Mouse (Mus musculus): ENCODE measurements around the gene Mob3b. TPM values are rescaled to one million over a fixed set of nuclear protein-coding genes. Genes with fewer than 3 reads are reported as not detected.

The Mob3b gene
- polyA plus RNA-seq (2014; fragmentation: Nextera tagmentation; extraction: Ambion mirVana): 9.7 and 10.4 TPM in 2 replicates

GRCm38 (mm10) chr4:35156751-35157611, at the start of gene Mob3b:
Gene Mob3b, minus strand, starts transcription at chr4:35157484.
- Histone ChIP-seq H3K4me3 (ENCODE audit: low read depth, low read length) (peak within 1 kb of the TSS; percentile 64), H3K9me3 (ENCODE audit: control insufficient read depth, low read length) (no peaks in the 10 kb centered on the region), H3K27me3 (ENCODE audit: control insufficient read depth, insufficient read depth, low read length) (no peaks in the 10 kb centered on the region), H3K9ac (ENCODE audit: low read length) (peak within 1 kb of the TSS; percentile 72), H3K27ac (replicated peaks; ENCODE audit: low read depth, low read length) (peak within 1 kb of the TSS; percentile 81), H3K4me1 (ENCODE audit: control insufficient read depth, insufficient read depth, low read length) (0 out of 2 replicates have a peak, but pooled peaks cover 2% of the 10 kb centered on the region), H3K36me3 (ENCODE audit: control insufficient read depth, insufficient read depth, low read length) (no peaks in the 10 kb centered on the region), H3K4me2 (ENCODE audit: low read depth, severe bottlenecking) (peak within 1 kb of the TSS; percentile 89)
- ATAC-seq (ENCODE audit: insufficient number of reproducible peaks, low FRiP score, low TSS enrichment, low read depth) (peak; percentile 82), DNase-seq (ENCODE audit: low spot score) (peak; percentile 94)
- WGBS: under 1% methylated on average over 50 of the region's 50 CpGs

GRCm38 (mm10) chr4:35204659-35205058, 47.4 kb upstream of the Mob3b start:
- ATAC-seq (ENCODE audit: insufficient number of reproducible peaks, low FRiP score, low TSS enrichment, low read depth): no peak
- H3K36me3 ChIP-seq (ENCODE audit: control insufficient read depth, insufficient read depth, low read length): no peaks in the 10 kb centered on the region; the same call in 1 of the 2 replicates
- no peaks in the 10 kb centered on the region for H3K27me3 ChIP-seq (ENCODE audit: control insufficient read depth, insufficient read depth, low read length)
- WGBS: 59% methylated on average over 7 of the region's 7 CpGs
- no peaks in the 10 kb centered on the region for H3K9me3 ChIP-seq (ENCODE audit: control insufficient read depth, low read length)
- H3K4me2 ChIP-seq (ENCODE audit: low read depth, severe bottlenecking): no peak overlapping the region
- H3K4me1 ChIP-seq (ENCODE audit: control insufficient read depth, insufficient read depth, low read length): no peaks in the 10 kb centered on the region
- no peak for DNase-seq (ENCODE audit: low spot score)
- H3K9ac ChIP-seq (ENCODE audit: low read length): no peak overlapping the region
- no peak overlapping the region for H3K4me3 ChIP-seq (ENCODE audit: low read depth, low read length)
- no peak overlapping the region for H3K27ac ChIP-seq (replicated peaks; ENCODE audit: low read depth, low read length)

GRCm38 (mm10) chr4:35203724-35204123, 46.4 kb upstream of the Mob3b start:
- Histone ChIP-seq H3K36me3 (ENCODE audit: control insufficient read depth, insufficient read depth, low read length) (no peaks in the 10 kb centered on the region; the same call in 1 of the 2 replicates), H3K4me3 (ENCODE audit: low read depth, low read length) (no peak overlapping the region), H3K4me1 (ENCODE audit: control insufficient read depth, insufficient read depth, low read length) (no peaks in the 10 kb centered on the region), H3K9me3 (ENCODE audit: control insufficient read depth, low read length) (no peaks in the 10 kb centered on the region), H3K27ac (replicated peaks; ENCODE audit: low read depth, low read length) (no peak overlapping the region), H3K4me2 (ENCODE audit: low read depth, severe bottlenecking) (no peak overlapping the region), H3K9ac (ENCODE audit: low read length) (no peak overlapping the region), H3K27me3 (ENCODE audit: control insufficient read depth, insufficient read depth, low read length) (no peaks in the 10 kb centered on the region)
- DNase-seq (ENCODE audit: low spot score): no peak
- no peak for ATAC-seq (ENCODE audit: insufficient number of reproducible peaks, low FRiP score, low TSS enrichment, low read depth)
- WGBS: 91% methylated on average over 2 of the region's 2 CpGs

- no peak overlapping the region for H3K4me2 ChIP-seq (ENCODE audit: low read depth, severe bottlenecking)
- H3K9me3 ChIP-seq (ENCODE audit: control insufficient read depth, low read length): no peaks in the 10 kb centered on the region
- no peaks in the 10 kb centered on the region; the same call in 1 of the 2 replicates for H3K36me3 ChIP-seq (ENCODE audit: control insufficient read depth, insufficient read depth, low read length)
- H3K27ac ChIP-seq (replicated peaks; ENCODE audit: low read depth, low read length): no peak overlapping the region
- WGBS: 95% methylated on average over 5 of the region's 5 CpGs
- H3K9ac ChIP-seq (ENCODE audit: low read length): no peak overlapping the region
- ATAC-seq (ENCODE audit: insufficient number of reproducible peaks, low FRiP score, low TSS enrichment, low read depth) (no peak), DNase-seq (ENCODE audit: low spot score) (no peak)
- no peaks in the 10 kb centered on the region for H3K27me3 ChIP-seq (ENCODE audit: control insufficient read depth, insufficient read depth, low read length)
- H3K4me1 ChIP-seq (ENCODE audit: control insufficient read depth, insufficient read depth, low read length): no peaks in the 10 kb centered on the region
- no peak overlapping the region for H3K4me3 ChIP-seq (ENCODE audit: low read depth, low read length)
Measured at GRCm38 (mm10) chr4:35201700-35202099, 44.4 kb upstream of the Mob3b start.

GRCm38 (mm10) chr4:35192725-35193124, 35.4 kb upstream of the Mob3b start:
- ATAC-seq (ENCODE audit: insufficient number of reproducible peaks, low FRiP score, low TSS enrichment, low read depth): no peak
- no peak for DNase-seq (ENCODE audit: low spot score)

GRCm38 (mm10) chr4:35189794-35190193, 32.5 kb upstream of the Mob3b start:
- no peak for DNase-seq (ENCODE audit: low spot score)
- ATAC-seq (ENCODE audit: insufficient number of reproducible peaks, low FRiP score, low TSS enrichment, low read depth): no peak
- Histone ChIP-seq H3K27me3 (ENCODE audit: control insufficient read depth, insufficient read depth, low read length) (no peaks in the 10 kb centered on the region), H3K27ac (replicated peaks; ENCODE audit: low read depth, low read length) (no peak overlapping the region), H3K4me2 (ENCODE audit: low read depth, severe bottlenecking) (no peak overlapping the region), H3K36me3 (ENCODE audit: control insufficient read depth, insufficient read depth, low read length) (no peaks in the 10 kb centered on the region), H3K4me1 (ENCODE audit: control insufficient read depth, insufficient read depth, low read length) (no peaks in the 10 kb centered on the region), H3K9ac (ENCODE audit: low read length) (no peak overlapping the region), H3K4me3 (ENCODE audit: low read depth, low read length) (no peak overlapping the region), H3K9me3 (ENCODE audit: control insufficient read depth, low read length) (no peaks in the 10 kb centered on the region)
- 81% methylated on average over 5 of the region's 5 CpGs for WGBS

More at GRCm38 (mm10) chr4:35192725-35193124, 35.4 kb upstream of the Mob3b start:
- Histone ChIP-seq H3K27me3 (ENCODE audit: control insufficient read depth, insufficient read depth, low read length) (no peaks in the 10 kb centered on the region), H3K4me1 (ENCODE audit: control insufficient read depth, insufficient read depth, low read length) (no peaks in the 10 kb centered on the region), H3K36me3 (ENCODE audit: control insufficient read depth, insufficient read depth, low read length) (no peaks in the 10 kb centered on the region), H3K9ac (ENCODE audit: low read length) (no peak overlapping the region), H3K27ac (replicated peaks; ENCODE audit: low read depth, low read length) (no peak overlapping the region), H3K4me3 (ENCODE audit: low read depth, low read length) (no peak overlapping the region), H3K9me3 (ENCODE audit: control insufficient read depth, low read length) (no peaks in the 10 kb centered on the region), H3K4me2 (ENCODE audit: low read depth, severe bottlenecking) (no peak overlapping the region)
- WGBS: 49% methylated on average over 7 of the region's 7 CpGs

GRCm38 (mm10) chr4:35187617-35188326, 30.5 kb upstream of the Mob3b start:
- ATAC-seq (ENCODE audit: insufficient number of reproducible peaks, low FRiP score, low TSS enrichment, low read depth) (no peak), DNase-seq (ENCODE audit: low spot score) (no peak)
- Histone ChIP-seq H3K4me3 (ENCODE audit: low read depth, low read length) (no peak overlapping the region), H3K9ac (ENCODE audit: low read length) (no peak overlapping the region), H3K9me3 (ENCODE audit: control insufficient read depth, low read length) (no peaks in the 10 kb centered on the region), H3K27ac (replicated peaks; ENCODE audit: low read depth, low read length) (no peak overlapping the region), H3K4me2 (ENCODE audit: low read depth, severe bottlenecking) (no peak overlapping the region), H3K36me3 (ENCODE audit: control insufficient read depth, insufficient read depth, low read length) (no peaks in the 10 kb centered on the region), H3K4me1 (ENCODE audit: control insufficient read depth, insufficient read depth, low read length) (no peaks in the 10 kb centered on the region), H3K27me3 (ENCODE audit: control insufficient read depth, insufficient read depth, low read length) (no peaks in the 10 kb centered on the region)
- 88% methylated on average over 8 of the region's 8 CpGs for WGBS

GRCm38 (mm10) chr4:35177926-35178645, 20.8 kb upstream of the Mob3b start:
- Histone ChIP-seq H3K4me1 (ENCODE audit: control insufficient read depth, insufficient read depth, low read length) (no peaks in the 10 kb centered on the region), H3K4me2 (ENCODE audit: low read depth, severe bottlenecking) (no peak overlapping the region), H3K4me3 (ENCODE audit: low read depth, low read length) (no peak overlapping the region), H3K9me3 (ENCODE audit: control insufficient read depth, low read length) (no peaks in the 10 kb centered on the region), H3K27me3 (ENCODE audit: control insufficient read depth, insufficient read depth, low read length) (no peaks in the 10 kb centered on the region), H3K9ac (ENCODE audit: low read length) (no peak overlapping the region), H3K36me3 (ENCODE audit: control insufficient read depth, insufficient read depth, low read length) (no peaks in the 10 kb centered on the region), H3K27ac (replicated peaks; ENCODE audit: low read depth, low read length) (no peak overlapping the region)
- no peak for ATAC-seq (ENCODE audit: insufficient number of reproducible peaks, low FRiP score, low TSS enrichment, low read depth)
- DNase-seq (ENCODE audit: low spot score): no peak
- 81% methylated on average over 12 of the region's 12 CpGs for WGBS
